In genomic region chr13:3804186-3804585, GRCm38 (mm10) we compare ENCODE assay signal across 21 mouse cellular contexts. TPM values are rescaled to one million over a fixed set of nuclear protein-coding genes. Genes with fewer than 3 reads are reported as not detected.
A peak's percentile ranks its signal among the peaks of the same experiment; 100 is the strongest.
DNase-seq lines count a peak whose midpoint lies in the region; ATAC-seq and TF ChIP-seq lines count a peak whose summit lies in the region.
"Had no signal": no experiment of that assay in that cellular context is flagged by ENCODE, and none has a peak within 500 bp of the region (broad histone marks: within the 10 kb centered on the region; RNA-seq: fewer than 3 reads in every experiment).

TSS of gene Calml3 (minus strand) at chr13:3804316.

- H3K36me3 ChIP-seq in heart, adult 2 months (ENCODE audit: control insufficient read depth, insufficient read depth, low read length): no peaks in the 10 kb centered on the region
- no peaks in the 10 kb centered on the region for H3K36me3 ChIP-seq in embryonic facial prominence, embryonic 15.5 days
- no peaks in the 10 kb centered on the region for H3K36me3 ChIP-seq in kidney, embryonic 15.5 days
- H3K36me3 ChIP-seq in stomach, embryonic 15.5 days: no peaks in the 10 kb centered on the region
- H3K36me3 ChIP-seq in forebrain, embryonic 13.5 days (ENCODE audit: poor library complexity, severe bottlenecking): no peaks in the 10 kb centered on the region
- H3K36me3 ChIP-seq: forebrain, embryonic 12.5 days; liver, embryonic 15.5 days had no signal

- no peaks in the 10 kb centered on the region for H3K9me3 ChIP-seq in embryonic facial prominence, embryonic 15.5 days (replicated peaks)
- no peaks in the 10 kb centered on the region for H3K9me3 ChIP-seq in kidney, embryonic 15.5 days (replicated peaks)
- H3K9me3 ChIP-seq in stomach, embryonic 15.5 days: no peaks in the 10 kb centered on the region
- no peaks in the 10 kb centered on the region for H3K9me3 ChIP-seq in forebrain, embryonic 13.5 days (replicated peaks)
- H3K9me3 ChIP-seq: forebrain, embryonic 12.5 days; liver, embryonic 15.5 days had no signal

- intact Hi-C loops in heart, adult 2 months (cut with DNase I): no loop called here

- TF ChIP-seq CTCF in heart, adult 2 months (IDR thresholded peaks at IDR 0.05): no peak

- H3K4me2 ChIP-seq in embryonic facial prominence, embryonic 15.5 days (replicated peaks): no peak within 1 kb of the TSS; the same call in none of the 2 replicates
- no peak within 1 kb of the TSS for H3K4me2 ChIP-seq in kidney, embryonic 15.5 days
- H3K4me2 ChIP-seq in stomach, embryonic 15.5 days: no peak within 1 kb of the TSS
- no peak within 1 kb of the TSS for H3K4me2 ChIP-seq in forebrain, embryonic 13.5 days
- H3K4me2 ChIP-seq: forebrain, embryonic 12.5 days; liver, embryonic 15.5 days; midbrain, embryonic 11.5 days had no signal

- ATAC-seq in embryonic facial prominence, embryonic 15.5 days (ENCODE audit: insufficient number of reproducible peaks, low FRiP score, low TSS enrichment, low read depth): peak; percentile 54; the same call in 1 of the 2 replicates
- ATAC-seq in kidney, embryonic 15.5 days (replicated peaks; ENCODE audit: low FRiP score): peak; percentile 87
- ATAC-seq in stomach, embryonic 15.5 days (ENCODE audit: insufficient read depth, low FRiP score, low read depth): no peak
- no peak for ATAC-seq in forebrain, embryonic 13.5 days
- ATAC-seq in inflammation-experienced regulatory T-cells, adult 6 months: no peak
- ATAC-seq: hindbrain, embryonic 16.5 days had no signal

- no peak for TF ChIP-seq POLR2A in heart, adult 2 months (IDR thresholded peaks at IDR 0.05; ENCODE audit: insufficient read depth, low read depth, low read length)

- no peak within 1 kb of the TSS for H3K27ac ChIP-seq in heart, adult 2 months
- H3K27ac ChIP-seq in embryonic facial prominence, embryonic 15.5 days (replicated peaks): peak within 1 kb of the TSS; percentile 28; the same call in 1 of the 2 replicates
- peak within 1 kb of the TSS; percentile 38; the same call in 1 of the 2 replicates for H3K27ac ChIP-seq in kidney, embryonic 15.5 days
- no peak within 1 kb of the TSS for H3K27ac ChIP-seq in stomach, embryonic 15.5 days
- H3K27ac ChIP-seq in forebrain, embryonic 13.5 days: no peak within 1 kb of the TSS
- H3K27ac ChIP-seq: forebrain, embryonic 12.5 days; liver, embryonic 15.5 days had no signal

- no peaks in the 10 kb centered on the region for H3K79me2 ChIP-seq in heart, adult 2 months (replicated peaks; ENCODE audit: control insufficient read depth, insufficient read depth, low read length)

- H3K4me1 ChIP-seq in heart, adult 2 months (ENCODE audit: control insufficient read depth, insufficient read depth, low read length): no peaks in the 10 kb centered on the region
- H3K4me1 ChIP-seq in embryonic facial prominence, embryonic 15.5 days: peaks cover 7% of the 10 kb centered on the region
- peaks cover 21% of the 10 kb centered on the region; the same call in 1 of the 2 replicates for H3K4me1 ChIP-seq in kidney, embryonic 15.5 days
- H3K4me1 ChIP-seq in stomach, embryonic 15.5 days: no peaks in the 10 kb centered on the region
- H3K4me1 ChIP-seq in forebrain, embryonic 13.5 days: no peaks in the 10 kb centered on the region
- H3K4me1 ChIP-seq: forebrain, embryonic 12.5 days; liver, embryonic 15.5 days had no signal

- no peaks in the 10 kb centered on the region for H3K27me3 ChIP-seq in heart, adult 2 months (ENCODE audit: control insufficient read depth, insufficient read depth, low read length)
- no peaks in the 10 kb centered on the region for H3K27me3 ChIP-seq in embryonic facial prominence, embryonic 15.5 days
- H3K27me3 ChIP-seq in kidney, embryonic 15.5 days: no peaks in the 10 kb centered on the region
- no peaks in the 10 kb centered on the region for H3K27me3 ChIP-seq in stomach, embryonic 15.5 days (replicated peaks)
- no peaks in the 10 kb centered on the region for H3K27me3 ChIP-seq in forebrain, embryonic 13.5 days
- H3K27me3 ChIP-seq: forebrain, embryonic 12.5 days; liver, embryonic 15.5 days had no signal

- H3K4me3 ChIP-seq in heart, adult 2 months: no peak within 1 kb of the TSS
- peak within 1 kb of the TSS; percentile 12 for H3K4me3 ChIP-seq in embryonic facial prominence, embryonic 15.5 days (replicated peaks)
- no peak within 1 kb of the TSS for H3K4me3 ChIP-seq in kidney, embryonic 15.5 days (replicated peaks)
- no peak within 1 kb of the TSS for H3K4me3 ChIP-seq in stomach, embryonic 15.5 days (replicated peaks)
- no peak within 1 kb of the TSS for H3K4me3 ChIP-seq in forebrain, embryonic 13.5 days
- H3K4me3 ChIP-seq: forebrain, embryonic 12.5 days; liver, embryonic 15.5 days; myocyte had no signal

- peak; percentile 90 for DNase-seq in heart, adult 11 months
- no peak for DNase-seq in heart, adult 2 months
- DNase-seq in natural killer cell, adult 2 months (ENCODE audit: low spot score in 2 of 2): no peak
- DNase-seq: cerebellum, adult 11 months; gastrocnemius, postnatal 36 days; heart, postnatal 14 days; left cerebral cortex, postnatal 4 days had no signal

- 90% methylated on average over 13 of the region's 13 CpGs for WGBS in heart, adult 2 months
- WGBS in embryonic facial prominence, embryonic 15.5 days: 59% methylated on average over 13 of the region's 13 CpGs
- 57% methylated on average over 13 of the region's 13 CpGs for WGBS in kidney, embryonic 15.5 days
- 80% methylated on average over 13 of the region's 13 CpGs for WGBS in stomach, embryonic 15.5 days
- 90% methylated on average over 13 of the region's 13 CpGs for WGBS in forebrain, embryonic 13.5 days

- H3K9ac ChIP-seq in heart, adult 2 months (ENCODE audit: low read depth, low read length): no peak within 1 kb of the TSS
- H3K9ac ChIP-seq in embryonic facial prominence, embryonic 15.5 days: no peak within 1 kb of the TSS
- H3K9ac ChIP-seq in kidney, embryonic 15.5 days: no peak within 1 kb of the TSS
- no peak within 1 kb of the TSS for H3K9ac ChIP-seq in stomach, embryonic 15.5 days
- H3K9ac ChIP-seq in forebrain, embryonic 13.5 days: no peak within 1 kb of the TSS
- H3K9ac ChIP-seq: forebrain, embryonic 12.5 days; liver, embryonic 15.5 days had no signal

- TF ChIP-seq EP300 in heart, adult 2 months (IDR thresholded peaks at IDR 0.05; ENCODE audit: insufficient read depth, low read depth, low read length): no peak

RNA-seq across cellular contexts. Expression of gene Calml3, which starts in this region (rescaled TPM):
- total RNA-seq in heart, adult 2 months (2021): not detected
- polyA plus RNA-seq in heart, adult 2 months (2012; rRNA removed): 2.7 TPM in 1 of 2 replicates, not detected in the other
- 31.3 and 33.6 TPM in 2 replicates for polyA plus RNA-seq in embryonic facial prominence, embryonic 15.5 days (2015; fragmentation: Nextera tagmentation; extraction: Ambion mirVana)
- polyA plus RNA-seq in kidney, embryonic 15.5 days (2015; fragmentation: Nextera tagmentation; extraction: Ambion mirVana): 0.45 and 0.74 TPM in 2 replicates
- polyA plus RNA-seq in stomach, embryonic 15.5 days (2015; fragmentation: Nextera tagmentation; extraction: Ambion mirVana): 3.8 and 10.9 TPM in 2 replicates
- polyA plus RNA-seq in forebrain, embryonic 13.5 days (2015; fragmentation: Nextera tagmentation; extraction: Ambion mirVana): not detected in 2 replicates
- polyA plus RNA-seq in inflammation-experienced regulatory T-cells, adult 6 months (2017; shearing (Covaris generic)): not detected
- total RNA-seq: ES-E14; gastrocnemius, postnatal 36 days; layer of hippocampus, postnatal 14 days; left cerebral cortex, postnatal 4 days had no signal
- polyA plus RNA-seq: cortical plate, adult 2 months; forebrain, embryonic 12.5 days; hindbrain, embryonic 16.5 days; liver, embryonic 15.5 days; midbrain, embryonic 11.5 days; small intestine, adult 2 months had no signal

Comparison
In these comparisons a context has a peak if more than half of its experiments do, and no peak if none do; other contexts are left out.
1. Peak in ATAC-seq and H3K27ac ChIP-seq in kidney, embryonic 15.5 days; RNA of the gene not detected or under 1 TPM.